Mouse (Mus musculus): ENCODE data around the gene Cycs. TPM values are rescaled to one million over a fixed set of nuclear protein-coding genes. Genes with fewer than 3 reads are reported as not detected.

Cycs gene
- polyA plus RNA-seq, 1 experiment, result 8.0 TPM

Other genes starting within 250 kb of the Cycs start
- gene Osbpl3, start 110.3 kb downstream of the Cycs start, polyA plus RNA-seq (2012; rRNA removed), result 6.0 and 13.0 TPM in 2 replicates
- gene 4921507P07Rik, start 30.1 kb upstream of the Cycs start, polyA plus RNA-seq (2012; rRNA removed), result 0.04 and 0.15 TPM in 2 replicates
- gene Npvf, start 87.9 kb upstream of the Cycs start, polyA plus RNA-seq (2012; rRNA removed), result not detected in 2 replicates

Data from large intestine, adult 2 months (tissue).